Mouse (Mus musculus) hindbrain, embryonic 10.5 days (tissue): Measurements from ENCODE around the gene Sipa1l1. TPM values are rescaled to one million over a fixed set of nuclear protein-coding genes. Genes with fewer than 3 reads are reported as not detected.

Experiments used
- DNase-seq: peaks from one replicate; pipeline ENCODE4 v3.0.0-alpha.2; 2017; ENCODE audit warnings: low spot score
- H3K27ac ChIP-seq: fragments of 300-500 bp; sonication (generic); 2 replicates; pipeline ENCODE4 v1.5.1; 2016; ENCODE audit warnings: mild to moderate bottlenecking, moderate library complexity
- H3K27me3 ChIP-seq: fragments of 300-500 bp; sonication (generic); 2 replicates; pipeline ENCODE4 v1.6.1; 2016; ENCODE audit warnings: mild to moderate bottlenecking; ENCODE audit not compliant: poor library complexity, insufficient read depth, severe bottlenecking
- H3K36me3 ChIP-seq: fragments of 300-500 bp; sonication (generic); 2 replicates; pipeline ENCODE4 v1.6.1; 2016; ENCODE audit warnings: mild to moderate bottlenecking, moderate library complexity
- H3K4me1 ChIP-seq: fragments of 300-500 bp; sonication (generic); replicated peaks from 2 replicates; pipeline ENCODE4 v1.6.1; 2016; ENCODE audit warnings: mild to moderate bottlenecking
- H3K4me3 ChIP-seq: fragments of 300-500 bp; sonication (generic); 2 replicates; pipeline ENCODE4 v1.5.1; 2016; ENCODE audit warnings: mild to moderate bottlenecking, moderate library complexity
- H3K9me3 ChIP-seq: fragments of 300-500 bp; sonication (generic); 2 replicates; pipeline ENCODE4 v1.6.1; 2016; ENCODE audit warnings: mild to moderate bottlenecking, moderate library complexity
- WGBS: fragments of 180-500 bp; shearing (Covaris S2); methylation state at CpG from one replicate; pipeline ENCODE4 v1.1.7; 2016; 5-methylcytosine and 5-hydroxymethylcytosine counted together
- polyA plus RNA-seq: library from polyadenylated mRNA; unstranded; fragments of >200 nt; fragmentation: Nextera tagmentation; extraction: Ambion mirVana; gene quantifications from 2 replicates; pipeline ENCODE4 v1.2.1, GENCODE M21; 2016

The Sipa1l1 gene
- polyA plus RNA-seq, 1 experiment from 2014 or later, result 26.0 TPM

- no peak overlapping the region for H3K27ac ChIP-seq
Measured at GRCm38 (mm10) chr12:82457609-82458008, 288.5 kb downstream of the Sipa1l1 start.

GRCm38 (mm10) chr12:82458017-82458416 lies 288.9 kb downstream of the Sipa1l1 start:
- H3K4me3 ChIP-seq, result no peak overlapping the region
- no peaks in the 10 kb centered on the region for H3K27me3 ChIP-seq
- no peaks in the 10 kb centered on the region for H3K4me1 ChIP-seq
- DNase-seq, result no peak
- no peak overlapping the region for H3K27ac ChIP-seq
- no peaks in the 10 kb centered on the region for H3K36me3 ChIP-seq
- H3K9me3 ChIP-seq, result no peaks in the 10 kb centered on the region
- WGBS, result 90% methylated on average over 8 of the region's 8 CpGs

More at GRCm38 (mm10) chr12:82457609-82458008, 288.5 kb downstream of the Sipa1l1 start:
- Histone ChIP-seq H3K27me3 (no peaks in the 10 kb centered on the region), H3K4me3 (no peak overlapping the region), H3K36me3 (0 out of 2 replicates have a peak, but pooled peaks cover 3% of the 10 kb centered on the region), H3K4me1 (no peaks in the 10 kb centered on the region), H3K9me3 (peaks cover 2% of the 10 kb centered on the region; the same call in 1 of the 2 replicates)
- DNase-seq, result no peak
- WGBS, result 91% methylated on average over 6 of the region's 6 CpGs

GRCm38 (mm10) chr12:82467234-82467633 lies 298.1 kb downstream of the Sipa1l1 start:
- no peaks in the 10 kb centered on the region for H3K36me3 ChIP-seq
- no peaks in the 10 kb centered on the region for H3K27me3 ChIP-seq
- no peak overlapping the region for H3K4me3 ChIP-seq
- peaks cover 16% of the 10 kb centered on the region for H3K4me1 ChIP-seq
- no peaks in the 10 kb centered on the region for H3K9me3 ChIP-seq
- DNase-seq, result no peak
- H3K27ac ChIP-seq, result no peak overlapping the region
- 91% methylated on average over 5 of the region's 5 CpGs for WGBS

- 90% methylated on average over 2 of the region's 2 CpGs for WGBS
- Histone ChIP-seq H3K4me3 (no peak overlapping the region), H3K27me3 (no peaks in the 10 kb centered on the region), H3K9me3 (no peaks in the 10 kb centered on the region), H3K36me3 (no peaks in the 10 kb centered on the region), H3K4me1 (peaks cover 16% of the 10 kb centered on the region), H3K27ac (no peak overlapping the region)
- no peak for DNase-seq
Measured at GRCm38 (mm10) chr12:82467641-82468040, 298.5 kb downstream of the Sipa1l1 start.

- Histone ChIP-seq H3K27ac (no peak overlapping the region), H3K9me3 (no peaks in the 10 kb centered on the region), H3K36me3 (no peaks in the 10 kb centered on the region), H3K27me3 (no peaks in the 10 kb centered on the region), H3K4me3 (no peak overlapping the region), H3K4me1 (peaks cover 16% of the 10 kb centered on the region)
- DNase-seq, result no peak
- 87% methylated on average over 5 of the region's 5 CpGs for WGBS
Measured at GRCm38 (mm10) chr12:82468416-82468815, 299.3 kb downstream of the Sipa1l1 start.

- peaks cover 16% of the 10 kb centered on the region for H3K4me1 ChIP-seq
- H3K27ac ChIP-seq, result peak overlapping the region; percentile 88
- H3K27me3 ChIP-seq, result no peaks in the 10 kb centered on the region
- H3K4me3 ChIP-seq, result peak overlapping the region; percentile 60
- DNase-seq, result peak; percentile 87
- 4% methylated on average over 12 of the region's 12 CpGs for WGBS
- H3K36me3 ChIP-seq, result no peaks in the 10 kb centered on the region
- no peaks in the 10 kb centered on the region for H3K9me3 ChIP-seq
Measured at GRCm38 (mm10) chr12:82469706-82470361, 300.7 kb downstream of the Sipa1l1 start.

GRCm38 (mm10) chr12:82470362-82470936 lies 301.3 kb downstream of the Sipa1l1 start:
- no peaks in the 10 kb centered on the region for H3K27me3 ChIP-seq
- under 1% methylated on average over 18 of the region's 18 CpGs for WGBS
- peaks cover 16% of the 10 kb centered on the region for H3K4me1 ChIP-seq
- no peaks in the 10 kb centered on the region for H3K36me3 ChIP-seq
- peak overlapping the region; percentile 88 for H3K27ac ChIP-seq
- peak overlapping the region; percentile 60 for H3K4me3 ChIP-seq
- no peaks in the 10 kb centered on the region for H3K9me3 ChIP-seq
- peak; percentile 86 for DNase-seq

GRCm38 (mm10) chr12:82472796-82473195 lies 303.7 kb downstream of the Sipa1l1 start:
- H3K9me3 ChIP-seq, result no peaks in the 10 kb centered on the region
- no peak for DNase-seq
- no peak overlapping the region for H3K27ac ChIP-seq
- 84% methylated on average over 3 of the region's 3 CpGs for WGBS
- H3K4me3 ChIP-seq, result no peak overlapping the region
- H3K36me3 ChIP-seq, result no peaks in the 10 kb centered on the region
- H3K4me1 ChIP-seq, result peaks cover 33% of the 10 kb centered on the region
- H3K27me3 ChIP-seq, result peaks cover 7% of the 10 kb centered on the region; the same call in 1 of the 2 replicates

- Histone ChIP-seq H3K4me1 (peaks cover 38% of the 10 kb centered on the region), H3K9me3 (no peaks in the 10 kb centered on the region), H3K27me3 (peaks cover 8% of the 10 kb centered on the region; the same call in 1 of the 2 replicates), H3K4me3 (no peak overlapping the region), H3K27ac (no peak overlapping the region), H3K36me3 (no peaks in the 10 kb centered on the region)
- DNase-seq, result no peak
- WGBS, result 62% methylated on average over 4 of the region's 4 CpGs
Measured at GRCm38 (mm10) chr12:82473238-82473637, 304.1 kb downstream of the Sipa1l1 start.

- Histone ChIP-seq H3K27ac (no peak overlapping the region), H3K27me3 (peaks cover 8% of the 10 kb centered on the region; the same call in 1 of the 2 replicates), H3K4me1 (peaks cover 45% of the 10 kb centered on the region), H3K36me3 (no peaks in the 10 kb centered on the region), H3K9me3 (no peaks in the 10 kb centered on the region), H3K4me3 (no peak overlapping the region)
- DNase-seq, result no peak
- 86% methylated on average over 4 of the region's 4 CpGs for WGBS
Measured at GRCm38 (mm10) chr12:82474409-82474808, 305.3 kb downstream of the Sipa1l1 start.

GRCm38 (mm10) chr12:82476028-82476427 lies 306.9 kb downstream of the Sipa1l1 start:
- H3K9me3 ChIP-seq, result no peaks in the 10 kb centered on the region
- H3K27ac ChIP-seq, result 0 out of 2 replicates have a peak overlapping the region, but pooled peaks have one; percentile 8
- no peaks in the 10 kb centered on the region for H3K36me3 ChIP-seq
- peaks cover 8% of the 10 kb centered on the region; the same call in 1 of the 2 replicates for H3K27me3 ChIP-seq
- no peak overlapping the region for H3K4me3 ChIP-seq
- no peak for DNase-seq
- H3K4me1 ChIP-seq, result peaks cover 36% of the 10 kb centered on the region
- WGBS, result 76% methylated on average over 10 of the region's 10 CpGs

- Histone ChIP-seq H3K9me3 (no peaks in the 10 kb centered on the region), H3K4me1 (peaks cover 35% of the 10 kb centered on the region), H3K36me3 (no peaks in the 10 kb centered on the region), H3K27me3 (peaks cover 8% of the 10 kb centered on the region; the same call in 1 of the 2 replicates), H3K27ac (peak overlapping the region; percentile 81), H3K4me3 (no peak overlapping the region)
- WGBS, result 48% methylated on average over 2 of the region's 2 CpGs
- no peak for DNase-seq
Measured at GRCm38 (mm10) chr12:82476580-82476979, 307.5 kb downstream of the Sipa1l1 start.

GRCm38 (mm10) chr12:82477826-82478225 lies 308.7 kb downstream of the Sipa1l1 start:
- WGBS, result 9% methylated on average over 5 of the region's 5 CpGs
- H3K4me1 ChIP-seq, result peaks cover 35% of the 10 kb centered on the region
- peak overlapping the region; percentile 81 for H3K27ac ChIP-seq
- no peaks in the 10 kb centered on the region for H3K36me3 ChIP-seq
- no peaks in the 10 kb centered on the region for H3K9me3 ChIP-seq
- peak; percentile 51 for DNase-seq
- H3K27me3 ChIP-seq, result peaks cover 8% of the 10 kb centered on the region; the same call in 1 of the 2 replicates
- H3K4me3 ChIP-seq, result peak overlapping the region; percentile 26
